Mouse (Mus musculus) cortical plate, adult 2 months (tissue): ENCODE measurements at regions not wholly inside any gene's neighbourhood (a gene's known extent, or its start where the extent isn't known, plus 50 kb on each side); places are given as distances from the start of the nearest gene placed in this dataset.

Experiments used
- CTCF ChIP-seq: fragments of 200-500 bp; IDR thresholded peaks from 2 replicates; pipeline ENCODE4 v1.5.1; 2011; ENCODE audit warnings: mild to moderate bottlenecking, control low read depth, low read length; ENCODE audit not compliant: insufficient read depth; ENCODE audit errors: extremely low read depth
- POLR2A ChIP-seq: fragments of 200-500 bp; IDR thresholded peaks from 2 replicates; pipeline ENCODE4 v1.6.1; 2011; ENCODE audit warnings: mild to moderate bottlenecking, low read length, control low read depth; ENCODE audit not compliant: insufficient read depth; ENCODE audit errors: extremely low read depth

DNA sequence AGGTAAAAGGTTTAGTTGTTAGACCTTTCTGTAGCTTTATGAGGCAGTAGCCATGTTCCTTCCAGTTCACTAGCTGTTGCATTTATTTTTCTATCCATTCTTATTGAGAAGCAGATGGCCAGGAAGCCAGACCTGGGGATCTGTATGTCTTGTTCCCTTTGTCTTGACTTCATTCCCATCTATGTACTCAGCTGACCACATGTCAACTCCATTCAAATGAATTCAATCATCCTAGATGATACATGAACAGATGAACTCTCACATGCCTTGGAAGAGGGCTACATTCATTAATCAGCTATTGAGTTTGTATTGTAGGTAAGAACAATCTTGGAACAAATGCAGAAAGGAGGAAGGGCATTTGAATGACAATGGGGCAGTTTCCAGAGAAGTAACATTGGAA lies 2722.7 kb upstream of the Lrrc6 start:
- no peak for TF ChIP-seq CTCF
- TF ChIP-seq POLR2A = no peak
